Mouse (Mus musculus) fat pad, adult 2 months (tissue): ENCODE measurements around the gene Tomm20l.
"Not testable (repeated sequence)": the region's sequence is repeated elsewhere in the genome, so short reads cannot be mapped to it uniquely, and the experiment has no call there.

Experiments used
- DNase-seq: peaks from one replicate; pipeline ENCODE4 v3.0.0-alpha.2; 2011; ENCODE audit warnings: low read depth, low spot score; ENCODE audit errors: extremely low read depth

Tomm20l gene

GRCm38 (mm10) chr12:71111331-71111730 lies at the start of gene Tomm20l:
Gene Tomm20l (plus strand): TSS chr12:71111428.
- DNase-seq, result no peak

- no peak for DNase-seq
These were observed 41.4 kb upstream of the Tomm20l start for GRCm38 (mm10) chr12:71069846-71070245.

GRCm38 (mm10) chr12:71072048-71072447 lies 39.2 kb upstream of the Tomm20l start:
- DNase-seq, result no peak

GRCm38 (mm10) chr12:71073113-71073730 lies 38.0 kb upstream of the Tomm20l start:
- DNase-seq, result no peak

- no peak for DNase-seq
These were observed 24.9 kb upstream of the Tomm20l start for GRCm38 (mm10) chr12:71086331-71086730.

- not testable (repeated sequence) for DNase-seq
These were observed 7.0 kb upstream of the Tomm20l start for GRCm38 (mm10) chr12:71104275-71104674.

GRCm38 (mm10) chr12:71107216-71107771 lies 3.9 kb upstream of the Tomm20l start:
- no peak for DNase-seq

GRCm38 (mm10) chr12:71113074-71113473 lies 1.8 kb downstream of the Tomm20l start:
- no peak for DNase-seq

- DNase-seq, result no peak
These were observed 2.6 kb downstream of the Tomm20l start for GRCm38 (mm10) chr12:71113675-71114288.

GRCm38 (mm10) chr12:71116411-71116810 lies 5.2 kb downstream of the Tomm20l start:
- no peak for DNase-seq

GRCm38 (mm10) chr12:71122731-71123130 lies 11.5 kb downstream of the Tomm20l start:
- no peak for DNase-seq

- no peak for DNase-seq
These were observed 12.1 kb downstream of the Tomm20l start for GRCm38 (mm10) chr12:71123286-71123685.

GRCm38 (mm10) chr12:71135581-71135980 lies 24.4 kb downstream of the Tomm20l start:
- DNase-seq, result no peak

- peak; percentile 30 for DNase-seq
These were observed 25.1 kb downstream of the Tomm20l start, which contains the start of the genes Timm9 and 2700049A03Rik for GRCm38 (mm10) chr12:71136130-71136973. Gene Timm9 (minus strand): TSS chr12:71136684. Gene 2700049A03Rik (plus strand): TSS chr12:71136848.

GRCm38 (mm10) chr12:71136974-71137491 lies 25.8 kb downstream of the Tomm20l start:
- DNase-seq, result peak; percentile 31

- no peak for DNase-seq
These were observed 26.5 kb downstream of the Tomm20l start for GRCm38 (mm10) chr12:71137686-71138085.

GRCm38 (mm10) chr12:71139258-71139828 lies 28.1 kb downstream of the Tomm20l start:
- no peak for DNase-seq

- no peak for DNase-seq
These were observed 30.0 kb downstream of the Tomm20l start for GRCm38 (mm10) chr12:71141189-71141588.

- no peak for DNase-seq
These were observed 36.4 kb downstream of the Tomm20l start for GRCm38 (mm10) chr12:71147641-71148040.

- no peak for DNase-seq
These were observed 37.6 kb downstream of the Tomm20l start for GRCm38 (mm10) chr12:71148801-71149200.

GRCm38 (mm10) chr12:71149456-71149855 lies 38.2 kb downstream of the Tomm20l start:
- DNase-seq, result no peak
